Mouse (Mus musculus) gastrocnemius, postnatal 36 days (tissue): ENCODE measurements around the gene Slc44a5. TPM values are rescaled to one million over a fixed set of nuclear protein-coding genes. Genes with fewer than 3 reads are reported as not detected.
"Not testable (repeated sequence)": the region's sequence is repeated elsewhere in the genome, so short reads cannot be mapped to it uniquely, and the experiment has no call there.

Experiments used
- DNase-seq, 2 experiments: peaks; one replicate each; pipeline ENCODE4 v3.0.0; 2022
- intact Hi-C: fragments of 180-260 bp; cut with DNase I; formaldehyde crosslinking; loops from one replicate; pipeline ENCODE4 v1.15.1; 2025
- total RNA-seq, 2 experiments: library from RNA; stranded (reverse); gene quantifications; 2 replicates each; pipeline ENCODE4 v1.2.3; 2021

The Slc44a5 gene
- total RNA-seq, 2 experiments from 2014 or later: 0.05 to 0.10 TPM

DNA sequence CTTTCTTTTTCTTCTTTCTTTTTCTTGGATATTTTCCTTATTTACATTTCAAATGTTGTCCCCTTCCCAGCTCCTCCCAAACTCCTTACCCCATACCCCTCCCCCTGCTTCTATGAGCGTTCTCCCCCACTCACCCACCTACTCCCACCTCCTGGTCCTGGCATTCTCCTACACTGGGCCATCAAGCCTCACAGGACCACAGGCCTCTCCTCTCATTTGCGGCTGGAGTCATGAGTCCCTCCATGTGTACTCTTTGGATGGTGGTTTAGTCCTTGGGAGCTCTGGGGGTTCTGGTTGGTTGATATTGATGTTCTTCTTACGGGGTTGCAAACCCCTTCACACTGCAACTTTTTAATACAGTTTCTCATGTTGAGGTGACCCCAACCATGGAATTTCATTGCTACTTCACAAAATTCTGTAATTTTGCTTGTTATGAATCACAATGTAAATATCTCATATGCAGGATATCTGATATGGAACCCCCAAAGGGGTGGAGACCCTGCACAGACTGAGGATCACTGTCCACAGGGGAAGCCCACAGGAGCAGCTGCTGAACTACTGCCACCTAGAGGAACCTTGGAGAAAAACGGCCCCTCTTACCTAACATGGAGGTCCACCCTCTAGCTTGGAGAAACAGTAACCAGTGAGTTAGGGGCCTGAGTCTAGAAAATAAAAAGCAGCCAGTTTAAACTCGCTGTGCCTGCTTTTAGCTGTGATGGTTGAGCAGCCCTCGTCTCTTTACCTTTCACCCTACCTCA lies 11.4 kb upstream of the Slc44a5 start:
- no peak for DNase-seq
- intact Hi-C loops: loop anchor here (2.0 kb wide), 1 partner anchor 265 kb away; no protein-coding TSS in a partner anchor

DNA sequence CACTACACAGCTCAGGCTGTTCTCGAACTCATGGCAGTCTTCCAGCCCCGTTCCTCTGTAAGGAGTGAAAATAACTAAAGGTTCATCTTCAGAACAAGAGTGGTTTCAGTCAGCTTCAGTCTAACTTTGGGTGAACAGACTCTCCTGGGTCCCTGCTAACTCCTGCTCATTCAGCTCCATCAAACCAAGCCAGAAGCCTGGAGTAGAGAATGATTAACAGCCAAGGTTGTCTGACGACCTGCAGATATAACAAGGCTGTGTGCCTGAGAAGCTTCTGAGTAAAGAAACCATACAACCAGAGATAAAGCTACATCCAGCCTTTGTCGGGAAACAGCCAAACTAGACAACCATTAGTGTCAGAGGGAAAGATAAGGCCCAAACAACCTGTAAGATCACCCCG lies 5.8 kb upstream of the Slc44a5 start:
- intact Hi-C loops: no loop called here

DNA sequence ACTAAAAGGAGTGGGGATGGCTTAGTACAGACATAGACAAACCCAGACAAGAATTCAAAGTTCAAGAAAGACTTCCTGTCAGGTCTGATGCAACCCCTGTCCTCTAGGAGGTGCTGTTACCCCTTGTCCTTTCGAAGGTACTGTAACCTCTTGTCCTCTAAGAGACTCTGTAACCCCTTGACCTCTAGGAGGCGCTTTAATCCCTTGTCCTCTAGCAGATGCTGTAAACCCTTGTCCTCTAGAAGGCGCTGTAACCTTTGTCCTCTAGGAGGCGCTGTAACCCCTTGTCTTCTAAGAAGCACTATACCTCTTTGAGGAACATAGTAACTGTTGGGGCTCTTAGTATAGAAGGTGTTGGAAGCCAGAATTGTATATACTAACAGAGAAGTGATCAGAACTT lies 4.7 kb upstream of the Slc44a5 start:
- intact Hi-C loops: no loop called here
- no peak for DNase-seq

More for the DNA sequence above, 5.8 kb upstream of the Slc44a5 start:
- no peak for DNase-seq

DNA sequence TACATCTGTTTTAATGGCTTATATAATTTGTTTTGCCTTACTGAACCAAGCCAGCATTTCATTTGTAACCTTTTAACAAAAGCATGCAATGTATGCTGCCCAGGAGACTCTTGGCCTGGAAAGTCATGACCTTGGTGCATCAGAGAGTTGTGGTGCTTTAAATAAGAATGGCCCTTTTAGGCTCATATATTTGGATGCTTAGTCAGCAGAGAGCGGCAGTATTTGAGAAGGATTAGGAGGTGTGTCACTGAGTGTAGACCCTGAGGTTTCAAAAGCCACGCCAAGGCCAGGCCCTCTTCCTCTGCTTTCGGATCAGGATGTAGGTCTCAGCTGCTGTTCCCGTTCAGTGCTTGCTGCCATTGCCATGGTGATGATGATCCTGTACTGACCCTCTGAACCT lies 3.8 kb upstream of the Slc44a5 start:
- intact Hi-C loops: no loop called here
- DNase-seq: no peak

DNA sequence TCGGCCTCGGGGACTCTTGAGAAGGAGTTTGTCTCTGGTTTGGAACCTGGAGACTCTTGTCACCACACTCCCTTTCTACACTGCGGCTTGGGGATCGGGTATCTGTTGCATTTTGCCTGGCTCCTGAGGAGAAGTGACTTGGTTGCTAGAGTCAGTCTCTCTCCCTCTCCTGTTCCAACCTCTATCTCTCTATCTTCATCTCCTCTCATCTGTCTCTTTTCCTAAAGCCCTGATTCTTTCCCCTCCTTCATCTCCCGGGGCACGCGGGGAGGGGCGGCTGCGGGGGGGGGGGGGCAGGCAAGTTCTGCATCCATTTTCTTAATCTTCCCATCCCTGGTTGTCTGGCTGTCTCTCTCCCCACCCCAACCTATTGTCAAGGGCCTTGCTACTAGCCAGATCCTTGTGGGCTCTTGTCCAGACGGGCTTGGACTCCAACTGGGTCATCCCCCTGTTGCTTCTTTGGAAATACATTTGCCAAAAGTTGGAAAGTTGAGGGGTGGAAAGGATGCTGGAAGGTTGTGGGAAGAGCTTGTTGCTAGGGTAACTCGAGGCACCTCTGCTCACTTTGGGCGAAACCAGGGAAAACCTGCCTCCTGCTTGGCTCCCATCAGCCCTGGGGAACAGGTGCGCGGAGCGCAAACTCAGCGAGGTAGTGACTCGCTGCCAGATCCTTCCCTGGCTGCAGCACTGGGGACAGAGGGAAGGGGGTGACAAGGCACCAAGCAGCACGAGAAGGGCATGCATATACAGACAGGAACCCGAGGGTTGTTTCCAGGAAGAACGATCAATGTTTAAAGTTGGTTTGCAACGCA lies 919 bp downstream of the Slc44a5 start:
- DNase-seq: no peak
- intact Hi-C loops: no loop called here

DNA sequence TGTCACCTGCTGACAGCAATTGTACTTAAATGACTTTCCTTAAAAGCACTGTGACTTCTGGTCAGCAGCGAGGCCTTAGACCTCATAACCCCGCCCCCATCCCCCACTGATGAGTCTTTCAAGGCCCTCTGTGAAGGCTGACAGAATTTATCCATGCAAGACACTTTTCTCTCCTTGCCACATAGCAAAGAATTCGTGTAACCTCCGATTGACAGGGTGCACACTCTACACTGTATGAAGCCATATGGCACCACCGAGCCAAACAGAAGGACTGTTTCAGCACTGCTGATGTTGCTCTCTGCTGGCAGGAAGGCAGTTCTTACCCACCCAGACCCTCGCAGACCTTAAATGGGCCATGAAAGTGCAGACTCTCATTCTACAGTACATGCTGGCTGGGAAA lies 1.8 kb downstream of the Slc44a5 start:
- intact Hi-C loops: no loop called here
- no peak for DNase-seq

DNA sequence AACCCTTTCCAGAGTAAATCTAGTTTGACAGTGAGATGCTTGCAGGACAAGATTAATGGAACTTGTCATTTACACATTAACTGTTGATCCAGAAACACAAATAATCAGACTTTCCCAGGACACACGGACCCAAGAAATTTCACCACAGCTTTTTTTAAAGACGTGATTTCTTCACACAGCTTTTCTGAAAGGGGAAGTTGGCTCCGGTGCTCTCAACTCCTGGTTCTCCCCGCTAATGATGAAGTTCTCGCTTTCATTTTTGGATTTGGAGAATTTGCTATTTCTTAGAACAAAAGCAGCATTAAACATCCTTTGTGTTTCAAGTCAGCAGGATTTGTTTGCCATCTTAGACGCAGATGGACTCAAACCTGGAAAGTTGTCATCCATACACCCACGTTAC lies 2.6 kb downstream of the Slc44a5 start:
- intact Hi-C loops: no loop called here
- DNase-seq: no peak

DNA sequence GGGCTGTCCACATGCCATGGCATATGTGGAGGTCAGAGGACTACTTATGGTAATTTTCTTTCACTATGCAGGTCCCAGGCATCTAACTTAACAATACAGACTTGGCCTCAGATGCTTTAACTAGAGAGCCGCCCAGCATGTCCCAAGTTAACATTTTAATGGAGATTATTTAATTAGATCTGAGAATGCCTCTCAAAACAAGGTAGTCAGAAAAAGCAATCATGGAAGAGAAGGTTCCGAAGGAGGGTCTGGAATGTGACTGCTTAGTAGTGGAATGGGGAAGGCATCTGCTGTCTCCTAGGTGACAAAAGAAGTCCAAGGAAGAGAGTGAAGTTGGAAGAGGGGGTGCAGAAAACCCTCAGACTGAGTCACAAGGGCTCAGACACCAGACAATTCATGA lies 7.4 kb downstream of the Slc44a5 start:
- no peak for DNase-seq
- intact Hi-C loops: loop anchor here (5.0 kb wide), 1 partner anchor 247 kb away; no protein-coding TSS in a partner anchor

DNA sequence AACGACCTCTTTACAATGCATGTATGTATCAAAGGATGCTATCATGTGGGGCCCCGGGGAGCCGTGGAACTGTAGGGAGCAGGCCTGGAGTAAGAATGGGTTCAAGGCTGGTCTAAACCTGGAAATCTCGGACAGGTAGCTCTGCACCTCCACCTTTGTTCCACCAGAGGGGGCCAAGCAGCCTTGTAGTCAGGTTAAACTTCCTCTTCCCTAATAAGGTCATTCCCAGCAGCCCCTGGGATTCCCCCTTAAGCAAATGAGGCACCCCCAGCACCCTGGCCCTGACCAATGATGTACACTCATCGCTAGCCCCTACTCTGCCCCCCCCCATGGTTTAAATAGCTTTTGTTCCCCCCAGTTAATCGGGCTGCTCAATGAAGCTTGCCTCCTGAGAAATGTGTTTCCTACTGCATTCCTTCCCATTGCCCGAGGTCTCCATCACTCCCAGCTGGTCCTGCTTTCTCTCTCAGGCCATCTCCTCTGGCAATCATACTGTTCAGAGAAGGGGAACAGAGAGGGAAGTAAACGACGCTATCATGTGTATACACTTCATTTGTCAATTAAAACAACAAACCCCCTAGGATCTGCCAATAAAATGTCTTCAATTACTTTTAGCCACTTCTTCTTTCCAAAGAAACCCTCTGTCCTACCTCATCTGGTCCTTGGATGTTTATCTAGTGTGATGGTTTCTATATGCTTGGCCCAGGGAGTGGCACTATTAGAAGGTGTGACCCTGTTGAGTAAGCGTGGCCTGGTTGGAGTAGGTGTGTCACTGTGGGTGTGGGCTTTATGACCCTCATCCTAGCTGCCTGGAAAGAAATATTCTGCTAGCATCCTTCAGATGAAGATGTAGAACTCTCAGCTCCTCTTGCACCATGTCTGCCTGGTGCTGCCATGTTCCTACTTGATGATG lies 11.4 kb downstream of the Slc44a5 start:
- intact Hi-C loops: loop anchor here (5.0 kb wide), 1 partner anchor 243 kb away; no protein-coding TSS in a partner anchor
- DNase-seq: no peak

DNA sequence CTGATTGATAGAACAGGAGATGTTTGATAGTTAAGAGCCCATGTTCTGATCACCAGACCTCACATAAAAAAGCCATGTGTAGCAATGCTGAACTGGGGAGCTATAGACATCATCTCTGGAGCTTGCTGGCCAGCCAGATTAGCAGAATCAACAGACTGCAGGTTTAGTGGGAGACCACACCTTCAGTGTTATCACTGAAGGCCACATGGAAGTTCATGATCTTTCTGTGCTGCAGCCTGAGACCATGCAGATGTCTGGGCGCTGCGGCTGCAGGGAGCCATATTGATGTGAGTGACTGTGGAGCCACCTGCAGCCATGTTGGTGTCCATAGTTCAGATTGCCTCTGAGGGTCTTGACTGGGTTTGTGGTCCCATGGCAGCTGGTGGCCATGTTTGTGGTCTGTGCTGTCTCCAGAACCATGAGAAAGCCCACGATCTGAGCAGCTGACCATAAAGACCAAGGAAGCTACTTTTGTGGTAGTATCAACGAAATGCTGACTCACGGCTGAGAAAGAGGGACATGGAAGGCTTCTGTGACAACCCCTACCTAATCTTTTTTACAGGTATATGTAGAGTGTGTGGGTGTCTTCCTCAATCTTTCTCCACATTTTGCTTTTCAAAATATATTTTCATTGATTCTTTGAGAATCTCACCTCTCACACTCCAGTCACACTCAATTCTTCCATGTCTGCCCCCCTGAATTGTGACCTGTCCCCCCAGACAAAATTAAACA lies 26.7 kb downstream of the Slc44a5 start:
- intact Hi-C loops: no loop called here
- DNase-seq: no peak

DNA sequence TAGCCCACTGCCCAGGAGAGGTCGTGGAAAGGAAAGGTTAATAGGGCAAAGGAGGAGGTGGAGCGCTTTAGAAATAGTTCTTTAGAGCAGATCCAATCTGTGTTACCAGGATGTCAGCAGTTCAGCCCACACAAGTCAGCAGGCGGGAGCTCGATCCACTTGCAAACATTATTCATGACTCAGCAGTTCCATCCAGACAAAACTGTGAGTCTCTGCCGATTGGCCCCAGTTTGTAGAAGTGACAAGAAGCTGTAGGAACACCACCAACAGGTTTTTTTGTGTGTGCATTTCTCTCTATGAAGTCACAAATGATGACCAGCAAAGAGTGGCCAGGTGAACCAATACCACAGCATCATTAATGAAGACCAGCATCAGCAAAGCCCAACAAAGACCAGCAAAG lies 28.1 kb downstream of the Slc44a5 start:
- intact Hi-C loops: no loop called here
- DNase-seq: no peak

DNA sequence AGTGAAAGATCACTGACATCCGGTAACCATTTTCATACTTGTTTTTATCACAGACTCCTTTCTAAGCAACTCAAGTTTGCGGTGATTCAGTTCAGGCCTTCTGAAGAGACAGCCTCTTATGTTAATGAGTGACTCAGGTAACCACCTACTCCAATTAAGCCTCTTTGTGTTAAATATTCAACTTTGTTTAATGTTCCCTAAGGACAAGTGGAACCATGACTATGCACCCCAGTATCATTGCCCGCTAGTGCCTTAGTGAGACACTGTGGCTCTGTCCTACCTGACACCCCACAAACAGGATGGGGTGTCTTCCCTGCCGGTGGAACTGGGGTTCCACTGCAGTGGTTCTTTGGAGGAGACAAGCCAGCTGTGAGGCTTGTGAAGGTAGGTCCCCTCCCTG lies 73.6 kb downstream of the Slc44a5 start:
- intact Hi-C loops: no loop called here

DNA sequence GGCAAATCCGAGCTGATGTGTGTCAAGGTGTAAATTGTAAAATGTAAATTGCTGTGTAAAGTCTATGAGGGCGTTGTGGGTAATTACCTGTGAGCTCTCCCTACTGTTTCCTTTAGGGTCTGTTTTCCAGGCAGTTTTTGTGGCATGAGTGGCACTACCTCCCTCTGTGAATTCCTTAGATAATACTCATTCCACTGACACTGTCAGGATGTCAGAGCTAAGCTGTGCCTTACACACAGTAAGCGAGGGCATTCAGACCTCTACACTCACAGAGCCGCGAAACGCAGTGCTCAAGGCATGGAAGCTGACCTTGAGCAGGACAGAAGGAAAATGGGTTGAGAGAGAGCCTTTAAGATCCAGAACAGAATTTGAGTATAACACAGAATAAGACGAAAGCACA lies 80.1 kb downstream of the Slc44a5 start:
- no peak for DNase-seq
- intact Hi-C loops: no loop called here

More for the DNA sequence above, 73.6 kb downstream of the Slc44a5 start:
- no peak for DNase-seq

DNA sequence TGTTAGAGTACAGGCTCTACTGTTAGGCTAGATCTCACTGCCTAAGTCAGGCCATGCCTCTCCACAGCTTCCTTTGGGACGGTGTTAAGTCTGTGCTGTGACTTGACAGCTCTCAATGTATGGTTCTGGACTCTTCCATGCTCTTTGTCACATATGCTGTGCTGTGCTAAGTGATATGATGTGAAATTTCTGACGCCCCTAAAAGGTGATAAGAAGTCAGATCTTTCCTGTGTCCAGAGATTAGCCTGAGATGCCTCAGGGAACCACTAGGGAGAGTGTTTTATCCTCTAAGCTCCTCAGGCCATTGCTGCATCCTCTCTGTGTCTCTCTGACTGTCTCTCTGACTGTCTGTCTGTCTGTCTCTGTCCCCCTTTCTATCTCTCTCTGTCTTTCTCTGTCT lies 84.2 kb downstream of the Slc44a5 start:
- no peak for DNase-seq
- intact Hi-C loops: no loop called here

DNA sequence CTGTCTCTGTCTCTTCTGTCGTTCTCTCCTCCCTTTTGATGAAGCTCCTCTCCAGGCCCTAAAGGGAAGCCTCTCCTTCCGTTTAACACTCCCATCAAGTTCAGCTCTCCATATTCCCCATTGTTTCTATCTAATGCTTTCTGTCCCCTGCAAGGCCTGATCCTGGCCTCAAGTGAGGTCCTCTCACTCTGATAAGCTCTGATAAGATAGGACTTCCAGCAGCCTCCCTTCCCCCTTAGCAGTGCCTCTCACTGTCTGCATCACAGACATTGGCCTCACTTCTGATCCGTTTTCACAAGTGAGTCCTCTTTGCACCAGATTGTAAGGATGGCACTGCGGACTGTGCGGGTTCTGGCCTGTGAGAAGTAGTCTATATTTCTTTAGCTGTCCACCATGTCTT lies 85.0 kb downstream of the Slc44a5 start:
- DNase-seq: no peak
- intact Hi-C loops: no loop called here

DNA sequence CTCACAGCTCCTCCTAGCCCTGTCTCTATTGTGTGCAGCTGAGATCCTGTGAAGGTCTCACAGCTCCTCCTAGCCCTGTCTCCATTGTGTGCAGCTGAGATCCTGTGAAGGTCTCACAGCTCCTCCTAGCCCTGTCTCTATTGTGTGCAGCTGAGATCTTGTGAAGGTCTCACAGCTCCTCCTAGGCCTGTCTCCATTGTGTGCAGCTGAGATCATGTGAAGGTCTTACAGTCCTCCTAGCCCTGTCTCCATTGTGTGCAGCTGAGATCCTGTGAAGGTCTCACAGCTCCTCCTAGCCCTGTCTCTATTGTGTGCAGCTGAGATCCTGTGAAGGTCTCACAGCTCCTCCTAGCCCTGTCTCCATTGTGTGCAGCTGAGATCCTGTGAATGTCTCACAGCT lies 98.8 kb downstream of the Slc44a5 start:
- DNase-seq, intact Hi-C loops: not testable (repeated sequence)

DNA sequence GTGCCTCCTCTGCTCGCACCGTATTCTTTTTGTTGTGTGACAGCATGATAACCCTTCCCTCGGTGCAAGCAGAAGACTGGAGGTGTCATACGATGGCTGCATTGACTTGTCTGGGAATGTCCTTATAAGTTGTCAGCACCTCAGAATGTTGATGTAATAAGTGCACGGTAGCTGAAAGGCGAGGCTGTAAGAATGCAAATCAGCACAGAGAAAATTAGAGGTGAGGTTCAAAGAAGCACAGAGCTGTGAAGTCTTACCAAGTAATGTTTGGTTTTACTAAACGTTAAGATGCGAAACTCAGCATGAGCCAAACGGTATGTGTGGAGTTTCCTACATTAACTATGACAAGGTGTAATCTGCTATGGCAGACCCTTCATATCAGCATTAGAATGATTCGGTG lies 102.5 kb downstream of the Slc44a5 start:
- intact Hi-C loops: no loop called here

DNA sequence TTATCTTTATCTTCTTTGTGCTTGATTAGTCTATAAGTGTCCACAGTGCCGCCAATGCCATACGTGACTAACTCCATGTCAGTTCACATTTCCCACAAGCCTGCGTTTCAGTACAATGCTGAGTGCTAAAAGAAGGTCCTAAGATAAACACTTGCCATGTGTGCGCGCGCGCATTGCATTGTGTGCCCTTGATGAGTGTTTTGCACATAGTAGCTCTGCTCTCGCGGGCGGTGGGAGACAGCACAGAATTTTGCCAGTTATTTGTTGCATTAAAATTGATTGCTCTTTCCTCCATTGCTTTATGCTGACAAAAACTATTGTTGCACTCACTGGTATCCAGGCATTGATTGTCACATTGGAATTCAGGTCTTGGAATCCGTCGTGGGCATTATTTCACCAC lies 108.5 kb downstream of the Slc44a5 start:
- no peak for DNase-seq
- intact Hi-C loops: no loop called here

More for the DNA sequence above, 102.5 kb downstream of the Slc44a5 start:
- no peak for DNase-seq

DNA sequence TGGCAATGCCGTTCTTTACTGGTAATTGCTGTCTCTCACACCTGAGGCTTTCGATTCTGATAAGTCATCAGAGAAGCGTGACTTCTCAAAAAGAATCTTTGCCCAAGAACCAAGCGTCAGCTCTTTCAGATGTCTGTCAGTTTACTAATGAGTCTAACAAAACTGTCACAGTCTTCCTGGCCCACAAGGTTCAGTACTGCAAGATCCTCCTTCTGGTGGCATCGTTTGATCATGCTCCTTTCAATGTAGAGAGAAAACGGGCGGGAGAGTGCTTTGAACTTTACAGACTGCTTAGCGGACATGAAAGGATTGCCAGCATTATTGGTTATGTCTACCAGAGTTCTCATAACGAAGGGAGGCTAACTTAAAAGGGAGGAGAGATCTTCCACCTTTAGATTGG lies 109.0 kb downstream of the Slc44a5 start:
- DNase-seq: no peak
- intact Hi-C loops: no loop called here

DNA sequence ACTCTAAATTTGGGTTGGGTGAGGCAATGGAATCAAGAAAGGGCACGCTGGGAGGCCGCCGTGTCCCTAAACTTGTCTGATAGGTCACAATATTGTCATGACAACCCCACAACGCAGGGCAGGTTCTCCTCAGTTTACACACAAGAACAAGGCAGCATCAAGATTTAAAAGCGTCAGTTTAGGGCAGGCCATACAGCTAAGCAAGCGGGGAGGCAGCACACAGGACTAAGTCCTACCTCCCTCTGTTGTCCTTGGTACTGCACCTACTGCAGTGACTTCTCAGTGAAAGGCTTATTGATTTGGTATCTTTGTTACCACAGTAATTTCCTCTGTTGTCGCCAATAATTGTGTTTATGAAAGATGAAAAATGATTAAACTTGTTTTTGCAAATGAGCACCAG lies 109.7 kb downstream of the Slc44a5 start:
- DNase-seq: no peak
- intact Hi-C loops: no loop called here
